Mouse (Mus musculus) cerebellum, adult 11 months (tissue): ENCODE data around the gene Faap20.

Source experiments
- DNase-seq: peaks from one replicate; pipeline ENCODE4 v3.0.0; 2022

Faap20 gene

GRCm38 (mm10) chr4:155290045-155290444 lies 40.4 kb downstream of the Faap20 start:
- DNase-seq: peak; percentile 83

- DNase-seq: peak; percentile 20
These were observed 43.3 kb downstream of the Faap20 start for GRCm38 (mm10) chr4:155292863-155293262.

- DNase-seq: peak; percentile 40
These were observed 44.8 kb downstream of the Faap20 start for GRCm38 (mm10) chr4:155294381-155294780.

DNA sequence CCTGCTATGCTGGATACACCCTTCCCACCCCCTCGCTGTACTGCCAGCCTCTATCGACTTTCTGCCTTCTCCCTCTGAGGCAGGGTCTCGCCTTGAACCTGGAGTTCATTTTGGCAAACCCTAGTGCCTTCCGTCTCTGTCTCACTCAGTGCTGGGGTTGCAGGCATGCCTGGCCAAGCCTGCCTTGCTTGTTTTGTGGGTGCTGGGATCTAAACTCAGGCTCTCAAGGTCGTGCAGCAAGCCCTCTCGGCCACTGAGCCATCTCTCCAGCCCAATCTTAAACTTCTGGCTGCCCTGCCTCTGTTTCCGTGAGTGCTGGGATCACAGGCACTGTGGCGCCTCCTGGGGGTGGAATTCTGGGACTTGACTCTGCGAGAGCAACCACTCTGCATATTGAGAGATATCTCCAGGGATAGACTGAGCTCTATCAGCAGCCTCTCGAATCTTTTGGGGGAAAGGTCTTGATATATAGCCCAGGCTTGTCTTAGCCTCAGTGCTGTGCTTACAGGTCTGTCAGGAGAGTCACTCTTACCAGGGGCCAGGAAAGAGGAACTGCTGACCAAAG lies 45.5 kb downstream of the Faap20 start:
- peak; percentile 48 for DNase-seq

- peak; percentile 62 for DNase-seq
These were observed 46.4 kb downstream of the Faap20 start for GRCm38 (mm10) chr4:155295996-155296395.

DNA sequence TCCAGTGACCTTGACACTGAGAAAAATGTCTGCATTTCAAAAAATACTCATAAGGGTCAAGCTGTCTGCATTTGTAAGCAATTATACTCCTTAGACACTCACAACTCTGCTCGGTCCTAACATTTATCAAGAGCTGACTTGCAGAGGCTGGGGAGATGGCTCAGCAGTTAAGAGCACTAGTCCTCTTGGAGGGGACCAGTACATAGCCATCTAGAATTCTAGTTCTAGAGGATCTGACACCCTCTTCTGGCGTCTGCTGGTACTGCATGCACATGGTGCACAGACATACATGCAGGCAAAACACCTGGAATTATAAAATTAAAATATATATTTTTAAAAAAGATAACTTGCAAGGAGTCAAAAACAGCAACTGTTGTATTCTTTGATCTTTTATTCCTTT lies 47.5 kb downstream of the Faap20 start:
- peak; percentile 57 for DNase-seq

- peak; percentile 89 for DNase-seq
These were observed 49.2 kb downstream of the Faap20 start for GRCm38 (mm10) chr4:155298826-155299225.

DNA sequence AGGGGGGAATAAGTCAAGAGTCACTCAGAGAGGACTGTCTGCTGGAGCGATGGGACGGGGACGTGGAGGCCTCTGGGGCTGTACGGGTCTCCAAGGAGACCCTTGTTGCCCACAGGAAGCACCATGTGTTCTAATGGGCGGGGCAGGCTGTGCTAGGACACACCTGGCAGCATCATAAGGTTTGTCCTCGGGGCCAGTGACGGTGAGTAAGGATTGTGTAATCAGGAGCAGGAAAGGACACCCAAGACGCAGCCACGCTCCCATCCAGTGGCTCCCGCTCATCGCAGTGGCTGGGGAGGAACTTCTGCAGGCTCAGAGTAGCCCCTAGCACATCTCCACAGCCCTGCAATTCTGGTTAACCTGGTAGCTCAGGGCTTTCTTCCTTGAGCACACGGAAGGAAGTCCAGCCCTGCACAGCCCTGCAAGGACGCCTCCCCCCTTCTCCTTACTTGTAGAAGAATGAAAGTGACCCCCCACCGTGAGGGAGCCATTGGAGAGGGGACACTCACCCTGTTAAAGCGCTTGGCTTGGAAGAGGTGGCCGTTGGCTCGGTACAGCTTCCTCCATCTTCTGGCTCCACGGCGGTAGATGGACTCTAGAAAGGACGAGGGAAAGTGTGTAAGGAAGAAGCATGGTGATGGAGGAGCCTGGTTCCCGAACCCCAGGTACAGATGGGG lies 51.0 kb downstream of the Faap20 start:
- DNase-seq: no peak

- no peak for DNase-seq
These were observed 51.5 kb downstream of the Faap20 start for GRCm38 (mm10) chr4:155301098-155301447.

- DNase-seq: peak; percentile 48
These were observed 52.4 kb downstream of the Faap20 start for GRCm38 (mm10) chr4:155301965-155302364.

GRCm38 (mm10) chr4:155304508-155305096 lies 55.0 kb downstream of the Faap20 start:
- DNase-seq: no peak

- DNase-seq: no peak
These were observed 56.0 kb downstream of the Faap20 start for GRCm38 (mm10) chr4:155305531-155306031.
